Mouse (Mus musculus) brain, embryonic 18.5 days (tissue): ENCODE measurements at regions not wholly inside any gene's neighbourhood (a gene's known extent, or its start where the extent isn't known, plus 50 kb on each side); places are given as distances from the start of the nearest gene placed in this dataset.

Experiments
- DNase-seq: peaks from one replicate; pipeline ENCODE4 v3.0.0-alpha.2; 2012; ENCODE audit warnings: low read depth, low spot score

- no peak for DNase-seq
These were observed 284.6 kb upstream of the Noct start for GRCm38 (mm10) chr3:50939602-50940001.

- no peak for DNase-seq
These were observed 283.6 kb upstream of the Noct start for GRCm38 (mm10) chr3:50940656-50941055.

- DNase-seq, result no peak
These were observed 270.8 kb upstream of the Noct start for GRCm38 (mm10) chr3:50953456-50953855.

DNA sequence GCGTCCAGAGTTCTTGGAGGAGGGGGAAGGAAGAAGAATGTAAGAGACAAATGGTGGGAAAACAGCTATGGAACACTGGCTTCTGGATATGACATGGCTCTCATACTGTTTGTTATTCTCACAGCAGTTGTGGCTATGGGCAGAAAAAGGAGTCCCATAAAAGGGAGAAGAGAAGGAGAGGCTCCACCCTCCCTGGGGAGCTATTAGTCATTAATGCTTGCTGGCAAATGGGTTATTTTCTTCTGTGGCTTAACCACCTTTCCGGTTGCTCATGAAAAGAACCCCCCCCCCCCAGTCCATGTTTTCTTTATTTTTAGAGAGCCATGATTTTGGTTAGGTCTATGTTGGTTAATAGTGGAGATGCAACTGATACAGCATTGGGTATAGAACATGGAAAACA lies 253.9 kb upstream of the Noct start:
- no peak for DNase-seq

DNA sequence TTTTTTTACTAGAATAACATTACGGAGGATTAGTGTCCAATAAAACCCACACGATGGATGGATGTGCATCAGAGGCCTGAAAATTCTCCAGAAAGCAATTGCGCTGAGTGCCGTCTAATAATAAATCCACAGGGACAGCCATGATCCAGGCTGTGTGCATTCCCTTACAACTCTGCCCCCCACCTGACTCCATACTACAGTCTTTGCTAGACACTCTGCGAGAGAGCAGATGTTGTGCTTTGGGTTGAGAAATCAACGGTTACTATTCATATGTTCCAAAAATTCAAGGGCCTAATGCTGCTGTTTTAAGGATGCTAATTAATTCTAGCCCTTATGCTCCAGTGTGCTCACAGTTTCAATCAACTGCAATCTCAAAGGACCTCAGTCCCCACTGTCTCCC lies 251.2 kb upstream of the Noct start:
- no peak for DNase-seq

DNA sequence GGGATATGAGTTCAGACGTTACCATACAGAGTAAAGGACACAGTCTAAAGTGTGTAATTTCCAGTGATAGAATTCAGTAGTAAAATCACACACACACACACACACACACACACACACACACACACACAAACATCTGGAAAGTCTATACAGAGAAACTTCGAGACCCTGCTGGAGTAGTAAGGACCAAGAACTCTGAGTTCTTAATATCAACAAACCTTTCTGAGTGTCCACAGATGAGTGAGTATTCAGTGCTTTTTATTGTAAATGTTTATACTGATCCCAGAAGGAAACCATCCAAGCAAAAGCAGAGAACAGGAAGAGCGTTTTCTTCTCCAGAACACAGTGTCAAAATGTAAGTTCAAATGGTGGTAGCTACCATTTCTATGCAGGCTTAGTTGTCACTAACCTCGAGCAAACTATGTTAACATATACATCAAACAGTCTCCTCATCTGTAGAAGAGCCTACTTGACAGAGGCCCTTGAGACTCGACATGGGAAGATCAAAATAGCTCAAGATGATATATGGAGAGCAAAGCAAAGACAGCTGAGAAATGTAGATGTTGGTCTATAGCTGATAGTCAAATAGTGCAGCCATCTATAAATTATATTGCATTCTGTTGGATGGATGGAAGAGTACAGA lies 248.0 kb upstream of the Noct start:
- no peak for DNase-seq

DNA sequence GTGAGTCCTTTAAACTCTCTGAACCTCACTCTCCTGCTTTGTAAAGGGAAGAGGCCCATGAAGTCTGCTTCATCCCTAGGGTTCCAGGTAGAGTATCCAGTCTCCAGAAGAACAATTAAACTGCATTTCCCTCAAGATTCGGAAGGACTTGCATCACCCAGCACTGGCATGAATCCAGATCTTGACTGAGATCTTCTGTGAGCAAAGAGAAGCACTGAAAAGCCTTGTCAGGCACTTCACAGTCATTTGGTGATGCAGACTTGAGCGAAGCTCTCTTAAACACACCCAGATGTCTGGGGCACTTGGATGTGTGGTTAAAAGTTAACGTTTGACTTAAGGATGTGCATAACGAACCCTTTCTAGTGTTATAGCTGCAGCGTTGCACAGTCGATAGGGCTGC lies 247.4 kb upstream of the Noct start:
- DNase-seq, result no peak

GRCm38 (mm10) chr3:50978636-50979035 lies 245.6 kb upstream of the Noct start:
- DNase-seq, result no peak

DNA sequence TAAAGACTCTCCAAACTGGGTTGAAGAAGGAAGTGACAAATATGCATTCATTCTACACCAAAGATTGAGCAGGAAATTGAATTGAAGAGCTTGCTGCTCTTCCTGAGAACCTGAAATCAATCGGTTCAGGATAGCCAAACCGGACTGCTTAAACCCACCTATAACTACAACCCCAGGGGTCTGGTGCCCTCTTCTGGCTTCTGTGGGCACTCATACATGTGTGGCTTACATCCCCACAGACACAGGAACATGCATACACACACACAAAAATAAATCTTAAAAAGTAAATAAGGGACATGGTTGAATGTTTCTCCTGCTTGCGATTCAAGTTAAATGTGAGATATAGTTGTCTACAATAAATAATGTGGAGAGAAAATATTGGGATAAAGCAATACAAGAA lies 244.7 kb upstream of the Noct start:
- no peak for DNase-seq

DNA sequence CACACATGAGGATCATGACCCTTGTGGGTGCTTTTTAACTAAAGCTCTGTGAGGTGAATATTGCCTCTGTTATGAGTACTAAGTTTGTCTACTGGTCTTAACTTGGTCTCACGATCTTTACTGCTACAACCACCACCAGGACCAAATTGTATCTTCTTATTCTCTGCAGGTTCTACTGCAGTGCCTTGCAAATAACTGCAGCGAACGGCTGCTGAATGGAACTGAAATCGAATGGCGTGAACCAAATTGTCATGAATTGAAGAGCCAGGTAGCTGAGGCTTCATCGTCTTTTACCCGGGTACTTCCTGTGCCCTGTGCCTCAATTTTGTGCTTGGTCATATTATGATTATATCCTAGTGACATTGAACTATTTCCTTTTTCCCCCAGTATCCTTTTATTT lies 242.5 kb upstream of the Noct start:
- no peak for DNase-seq

GRCm38 (mm10) chr3:50982649-50983048 lies 241.6 kb upstream of the Noct start:
- no peak for DNase-seq

GRCm38 (mm10) chr3:50983126-50983525 lies 241.1 kb upstream of the Noct start:
- no peak for DNase-seq

- peak; percentile 34 for DNase-seq
These were observed 240.1 kb upstream of the Noct start for GRCm38 (mm10) chr3:50983962-50984765.

DNA sequence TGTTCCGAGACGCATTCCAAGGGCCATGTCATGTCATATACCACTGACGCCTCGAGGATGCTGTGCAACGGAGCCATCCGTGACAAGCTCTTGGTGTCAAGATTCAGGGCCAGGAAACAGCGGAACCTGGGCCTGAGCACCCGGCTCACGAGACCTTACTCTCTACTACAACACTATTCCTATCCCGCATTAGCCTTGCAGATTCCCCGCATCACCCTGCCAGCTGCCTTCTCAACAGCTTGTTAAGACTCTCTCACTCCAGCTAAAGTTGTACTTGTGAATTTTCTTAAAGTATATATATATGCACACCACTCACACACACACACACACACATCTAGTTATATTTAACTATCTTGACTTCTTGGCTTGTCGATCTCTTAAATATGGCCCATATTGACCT lies 236.4 kb upstream of the Noct start:
- DNase-seq, result no peak

- no peak for DNase-seq
These were observed 233.4 kb upstream of the Noct start for GRCm38 (mm10) chr3:50990810-50991209.

- no peak for DNase-seq
These were observed 231.5 kb upstream of the Noct start for GRCm38 (mm10) chr3:50992581-50993313.

DNA sequence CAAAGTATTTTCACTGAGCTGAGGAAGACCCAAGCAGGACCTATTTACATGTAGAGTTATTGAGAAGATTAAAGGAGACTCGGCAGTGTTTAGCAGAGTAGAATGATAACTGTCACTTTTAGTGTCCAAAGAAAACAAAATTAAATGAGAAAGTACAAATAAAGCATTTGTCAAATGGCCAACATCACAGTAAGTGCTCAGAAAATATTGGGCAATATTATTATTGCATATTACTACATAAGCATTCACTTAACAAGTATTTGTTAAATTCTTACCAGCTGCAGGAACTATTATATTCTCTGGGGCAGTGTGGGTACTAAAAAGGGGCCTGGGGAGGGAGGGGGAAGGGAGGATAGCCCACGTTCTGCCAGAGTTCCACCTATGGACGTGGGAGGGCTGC lies 224.5 kb upstream of the Noct start:
- no peak for DNase-seq

DNA sequence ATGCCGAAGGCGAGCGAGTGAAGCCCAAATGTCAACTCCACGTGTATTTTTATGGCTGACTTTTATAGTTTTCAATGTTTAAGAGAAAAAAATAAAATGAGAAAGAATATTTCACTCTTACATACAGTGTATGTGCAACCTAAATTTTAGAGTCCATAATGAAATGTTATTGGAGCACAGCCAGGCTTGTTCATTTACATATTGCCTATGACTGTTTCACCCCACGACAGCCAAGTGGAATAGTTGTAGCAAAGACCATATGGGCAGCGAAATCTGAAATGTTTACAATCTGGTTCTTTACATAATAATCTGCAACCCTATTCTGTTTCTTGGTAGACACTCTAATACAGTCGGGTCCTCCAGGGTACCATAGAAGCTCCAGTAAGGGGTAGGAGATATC lies 223.3 kb upstream of the Noct start:
- DNase-seq, result no peak

DNA sequence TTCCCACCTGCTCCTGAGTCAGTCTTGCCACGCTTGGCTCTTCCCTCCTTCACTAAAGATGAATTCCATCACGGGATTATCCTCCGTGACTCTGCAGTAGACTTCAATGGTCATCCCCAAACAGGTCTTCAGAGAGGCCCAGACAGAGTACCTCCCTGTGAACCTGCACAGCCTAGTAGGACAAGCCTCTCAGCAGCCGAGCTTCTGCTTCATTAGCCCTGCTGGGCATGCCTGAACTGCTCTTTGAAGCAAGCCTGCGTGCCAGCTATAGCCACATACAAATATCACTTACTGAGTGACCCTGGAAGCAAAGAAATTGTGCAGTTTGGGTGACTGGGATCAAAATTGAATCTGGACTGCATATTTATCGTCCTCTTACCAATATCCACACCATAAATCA lies 221.6 kb upstream of the Noct start:
- no peak for DNase-seq

- DNase-seq, result no peak
These were observed 220.6 kb upstream of the Noct start for GRCm38 (mm10) chr3:51003506-51004170.

- no peak for DNase-seq
These were observed 220.0 kb upstream of the Noct start for GRCm38 (mm10) chr3:51004216-51004615.

GRCm38 (mm10) chr3:51009098-51009497 lies 215.1 kb upstream of the Noct start:
- DNase-seq, result no peak
